Mouse (Mus musculus): ENCODE data around the gene Upp2. TPM values are rescaled to one million over a fixed set of nuclear protein-coding genes. Genes with fewer than 3 reads are reported as not detected.

Upp2 gene
- total RNA-seq, 2 experiments from 2014 or later = 1.6 to 2.8 TPM

DNA sequence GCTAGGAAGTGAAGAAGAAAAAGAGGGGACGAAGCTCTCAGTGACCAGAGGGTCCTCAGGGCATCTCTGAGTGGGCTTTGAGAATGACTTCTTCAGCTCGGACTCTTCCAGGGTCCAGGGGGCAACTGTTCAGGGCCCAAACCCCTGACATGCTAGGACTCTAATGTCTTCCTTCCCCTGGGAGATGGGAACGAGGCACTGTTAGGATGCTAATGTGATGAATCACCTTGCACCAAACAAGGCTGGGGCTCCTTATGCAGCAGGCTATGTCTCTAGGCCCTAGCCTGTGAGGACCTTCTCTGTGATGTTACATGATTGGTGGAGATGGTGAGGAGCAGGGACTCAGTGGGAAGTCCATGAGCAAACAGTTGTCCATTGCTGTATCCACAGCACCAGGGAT is 114.3 kb downstream of the Upp2 start:
- DNase-seq = no peak

DNA sequence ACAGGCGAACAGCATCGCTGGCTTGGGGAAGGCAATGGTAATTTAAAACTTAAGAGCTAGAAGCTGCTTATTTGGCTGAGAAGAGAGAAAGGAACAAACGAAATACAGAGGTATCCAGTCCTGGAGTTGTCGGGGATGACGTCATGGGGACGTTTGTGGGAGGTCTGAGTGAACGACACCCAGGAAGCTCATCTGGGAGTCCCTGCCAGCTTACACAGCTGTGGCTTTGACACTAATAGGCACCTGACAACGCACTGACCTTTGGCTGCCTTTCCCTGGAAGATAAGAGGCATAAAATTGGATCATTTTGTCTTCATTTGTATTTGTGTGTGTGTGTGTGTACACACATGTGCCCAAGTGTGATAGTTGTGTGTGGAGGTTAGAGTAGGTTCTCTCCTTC is 130.4 kb downstream of the Upp2 start:
- peak; percentile 38 for DNase-seq

DNA sequence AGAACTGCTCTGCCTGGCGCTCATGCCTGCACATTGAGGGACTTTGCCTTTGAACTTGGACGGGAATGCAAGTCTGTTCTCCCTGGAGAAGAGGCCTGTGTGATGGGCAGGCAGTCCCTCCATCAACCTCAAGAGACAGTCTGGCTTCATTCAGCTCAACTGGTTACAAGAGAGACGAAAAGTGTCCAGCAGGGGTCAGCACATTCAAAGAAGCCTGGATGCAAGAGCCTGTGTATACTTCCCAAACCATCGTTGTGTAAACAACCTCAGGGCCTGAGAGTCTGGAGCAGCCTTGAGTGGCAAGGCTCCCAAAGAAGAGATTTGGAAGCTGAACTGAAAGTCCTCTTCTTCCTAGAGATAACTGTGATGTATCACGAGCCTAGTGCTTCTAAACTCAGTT is 132.8 kb downstream of the Upp2 start:
- peak; percentile 89 for DNase-seq

DNA sequence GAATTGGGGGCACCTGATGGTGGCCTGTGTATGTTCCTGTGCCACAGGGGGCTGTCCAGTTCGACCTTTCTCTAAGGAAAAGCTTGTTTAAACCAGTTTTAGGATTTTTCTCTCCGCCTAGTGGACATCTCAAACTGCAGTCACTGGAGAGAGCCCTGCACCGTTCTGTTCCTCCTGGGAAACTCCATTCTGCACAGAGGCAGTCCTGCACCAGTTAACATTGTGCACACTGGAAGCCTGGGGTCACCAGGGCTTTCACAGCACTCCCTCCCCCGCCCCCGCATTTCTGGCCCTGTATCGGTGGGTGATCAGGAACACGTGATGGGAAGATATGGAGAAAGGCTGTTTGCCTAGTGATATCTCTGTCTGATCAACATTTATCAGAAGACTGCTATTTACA is 133.3 kb downstream of the Upp2 start:
- no peak for DNase-seq

DNA sequence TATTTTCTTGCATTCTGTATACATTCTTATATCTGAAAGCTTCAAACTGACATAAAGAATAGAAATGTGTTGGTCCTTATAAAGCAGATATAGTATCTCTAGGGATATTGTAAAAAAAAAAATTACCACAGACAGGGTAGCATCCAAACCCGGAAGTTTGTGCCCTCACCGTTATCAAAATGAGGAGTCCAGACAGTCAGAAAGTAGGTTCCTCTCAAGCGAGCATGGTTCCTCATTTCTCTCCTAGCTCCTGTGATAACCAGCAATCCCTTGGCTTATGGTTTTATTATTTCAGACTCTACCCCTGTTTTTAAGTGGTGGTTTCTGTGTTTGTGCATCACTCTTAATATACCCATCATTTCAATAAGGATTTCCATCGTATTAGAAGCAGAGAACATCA is 134.5 kb downstream of the Upp2 start:
- DNase-seq = no peak

DNA sequence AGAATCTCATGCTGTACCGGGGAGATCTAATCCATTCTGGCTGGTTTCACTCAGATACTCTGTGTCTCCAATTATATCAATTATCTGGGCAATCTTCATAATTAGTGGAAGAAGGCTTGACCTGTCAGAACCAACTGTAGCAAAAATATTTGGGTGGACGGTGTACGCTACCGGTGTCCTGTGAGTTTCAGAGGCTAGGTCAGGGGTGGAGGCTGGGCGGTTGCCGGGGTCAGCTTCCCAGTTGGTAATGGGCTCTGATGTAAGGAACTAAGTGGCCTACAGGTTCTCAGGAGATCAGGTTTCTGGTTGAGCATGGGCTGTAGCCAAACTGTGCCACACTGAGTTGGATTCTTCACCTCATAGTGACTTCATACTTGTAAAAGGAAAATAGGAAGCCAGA is 136.1 kb downstream of the Upp2 start:
- DNase-seq = no peak

DNA sequence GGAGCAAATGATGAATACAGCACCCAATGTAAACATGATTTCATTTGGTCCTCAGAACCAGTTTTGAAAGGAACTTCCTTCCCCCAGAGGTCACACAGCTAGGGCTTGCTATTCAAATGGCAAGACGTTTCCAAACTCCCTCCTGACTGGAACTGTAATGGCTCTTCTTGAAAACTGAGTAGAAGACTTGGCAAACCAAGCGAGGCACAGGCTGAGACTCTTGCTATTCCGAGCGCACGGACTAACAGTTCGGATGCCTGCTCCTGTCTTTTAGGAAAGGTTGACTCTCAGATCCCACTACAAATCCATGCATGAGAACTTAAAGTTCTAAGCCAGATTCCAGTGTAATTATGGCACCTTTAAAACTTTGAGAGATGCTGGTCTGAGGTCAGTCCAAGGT is 136.5 kb downstream of the Upp2 start:
- DNase-seq = no peak

DNA sequence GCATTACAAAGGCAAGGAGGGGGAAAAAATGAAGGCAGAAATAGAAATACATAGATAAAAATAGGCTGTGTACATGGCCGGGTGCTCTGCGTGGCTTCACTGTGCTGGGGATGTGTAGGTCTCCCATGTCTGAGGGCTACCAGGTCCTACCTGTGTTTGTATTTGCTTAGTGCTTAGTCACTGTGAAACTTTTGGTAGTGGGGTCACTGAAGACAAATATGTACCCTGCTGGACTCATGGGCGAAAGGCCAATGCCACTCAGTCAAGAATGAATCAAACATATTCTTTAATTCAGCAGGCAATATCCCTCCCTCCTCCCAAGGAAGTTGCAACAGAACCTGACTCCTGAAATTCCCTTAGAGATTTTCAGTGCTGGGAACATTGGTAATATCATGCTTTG is 137.5 kb downstream of the Upp2 start:
- no peak for DNase-seq

DNA sequence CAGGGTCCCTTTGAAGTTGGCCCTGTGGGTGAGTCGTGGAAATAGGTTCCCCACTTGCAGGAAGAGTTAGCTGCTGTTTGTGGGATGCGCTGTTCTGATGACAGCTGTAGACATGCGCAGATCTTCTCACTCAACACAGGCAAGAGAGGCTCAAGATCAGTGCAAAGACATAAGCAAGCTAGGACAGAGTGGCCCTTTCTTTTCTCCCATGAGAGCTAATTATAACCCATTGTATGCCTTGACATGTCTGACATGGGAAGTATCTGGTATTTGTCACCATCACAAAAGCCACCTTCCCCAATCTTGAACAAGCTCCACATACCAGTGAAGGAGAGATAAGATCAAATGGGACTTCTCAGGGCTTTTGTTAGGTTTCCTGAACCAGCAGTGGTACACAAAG is 140.6 kb downstream of the Upp2 start:
- no peak for DNase-seq

DNA sequence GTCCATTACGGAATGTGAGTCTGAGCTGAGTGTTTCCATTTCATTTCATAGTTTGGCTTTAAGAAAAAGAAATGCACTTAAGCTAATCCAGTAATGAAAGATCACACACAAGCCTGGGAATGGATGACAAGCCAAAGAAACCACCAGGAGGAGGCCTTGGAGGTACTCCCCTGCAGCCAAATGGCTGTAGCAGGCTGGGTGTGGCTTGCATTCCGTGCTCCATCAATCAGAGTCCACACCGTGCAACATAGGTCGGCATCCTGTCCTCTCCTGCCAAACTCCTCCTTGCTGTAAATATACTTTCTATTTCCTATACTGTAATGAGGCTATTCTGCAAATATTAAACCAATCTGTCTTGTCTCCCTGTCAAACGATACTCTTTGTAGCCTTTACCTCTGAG is 143.1 kb downstream of the Upp2 start:
- DNase-seq = no peak

DNA sequence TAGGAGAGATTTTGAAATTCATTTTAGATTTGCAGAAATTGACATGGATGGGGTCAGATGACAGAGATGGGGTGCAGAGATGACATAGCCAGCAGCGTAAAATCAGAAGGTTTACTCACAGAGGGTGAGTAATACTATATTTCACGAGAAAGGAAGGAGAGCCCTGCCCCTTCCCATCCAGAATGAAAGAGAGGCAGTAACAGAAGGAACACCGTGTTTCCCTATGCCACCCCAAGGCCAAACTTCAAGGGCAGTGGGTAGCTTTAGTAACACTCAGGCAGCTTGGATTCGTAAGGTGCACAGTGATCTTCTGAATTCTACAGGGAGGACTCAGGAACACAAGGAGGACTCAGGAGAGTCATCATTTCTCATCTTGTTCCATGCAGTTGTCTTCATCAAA is 144.0 kb downstream of the Upp2 start:
- no peak for DNase-seq

DNA sequence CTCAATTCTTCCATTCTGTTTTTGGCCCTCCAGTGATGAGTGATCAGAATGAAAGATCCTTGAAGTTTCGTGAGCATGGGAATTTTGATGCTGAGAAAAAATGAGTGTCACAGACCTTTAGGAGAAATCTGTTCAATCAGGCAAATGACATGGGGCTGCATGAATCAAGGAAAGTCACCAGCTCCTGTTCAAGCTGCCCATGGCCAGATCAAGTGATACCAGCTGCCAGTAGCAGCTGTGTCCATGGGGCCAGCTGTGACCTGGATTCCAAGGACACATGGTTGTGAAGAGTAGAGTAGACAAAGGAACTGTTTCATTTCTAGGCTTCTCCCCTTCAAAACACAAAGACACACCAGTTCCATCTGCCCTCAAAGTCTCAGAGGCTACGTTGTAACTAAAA is 144.4 kb downstream of the Upp2 start:
- DNase-seq = no peak

DNA sequence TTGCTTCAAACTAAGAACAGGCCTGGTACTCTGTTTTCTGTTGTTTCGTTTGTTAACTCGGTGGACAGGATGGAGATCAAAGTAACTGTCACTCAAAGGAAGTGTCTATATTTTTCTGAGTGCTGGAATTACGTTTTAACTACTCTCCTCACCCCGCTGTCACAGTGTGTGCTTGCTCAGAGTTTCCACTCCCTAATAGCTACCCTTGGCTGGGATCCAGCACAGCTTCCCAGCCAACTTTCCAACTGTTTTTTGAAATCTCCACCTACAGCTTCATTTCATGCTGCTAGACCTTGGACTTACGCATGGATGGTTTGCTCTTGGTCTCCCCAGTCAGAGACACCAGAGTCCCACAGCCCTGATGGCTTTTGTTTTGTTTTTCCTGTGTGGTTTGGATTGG is 144.8 kb downstream of the Upp2 start:
- peak; percentile 88 for DNase-seq

DNA sequence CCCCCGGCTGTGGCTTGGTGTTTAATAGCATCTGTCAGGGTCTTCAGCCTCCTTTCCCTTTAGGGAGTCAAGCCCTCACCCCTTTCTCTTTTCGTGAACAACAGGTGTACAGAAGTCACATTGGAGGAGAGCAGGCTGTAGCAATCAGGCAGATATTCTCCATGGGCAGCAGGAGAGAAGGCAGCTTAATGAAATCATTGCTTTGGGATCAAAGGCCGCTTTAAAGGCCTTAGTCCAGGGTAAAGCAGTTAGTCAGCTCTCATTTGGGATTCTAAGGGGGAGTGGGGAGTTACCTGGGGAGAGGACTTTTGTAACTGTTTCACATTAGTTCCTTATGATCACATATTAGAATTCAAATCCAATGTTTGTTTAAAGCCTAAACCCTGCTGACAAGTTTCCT is 150.8 kb downstream of the Upp2 start:
- DNase-seq = no peak

DNA sequence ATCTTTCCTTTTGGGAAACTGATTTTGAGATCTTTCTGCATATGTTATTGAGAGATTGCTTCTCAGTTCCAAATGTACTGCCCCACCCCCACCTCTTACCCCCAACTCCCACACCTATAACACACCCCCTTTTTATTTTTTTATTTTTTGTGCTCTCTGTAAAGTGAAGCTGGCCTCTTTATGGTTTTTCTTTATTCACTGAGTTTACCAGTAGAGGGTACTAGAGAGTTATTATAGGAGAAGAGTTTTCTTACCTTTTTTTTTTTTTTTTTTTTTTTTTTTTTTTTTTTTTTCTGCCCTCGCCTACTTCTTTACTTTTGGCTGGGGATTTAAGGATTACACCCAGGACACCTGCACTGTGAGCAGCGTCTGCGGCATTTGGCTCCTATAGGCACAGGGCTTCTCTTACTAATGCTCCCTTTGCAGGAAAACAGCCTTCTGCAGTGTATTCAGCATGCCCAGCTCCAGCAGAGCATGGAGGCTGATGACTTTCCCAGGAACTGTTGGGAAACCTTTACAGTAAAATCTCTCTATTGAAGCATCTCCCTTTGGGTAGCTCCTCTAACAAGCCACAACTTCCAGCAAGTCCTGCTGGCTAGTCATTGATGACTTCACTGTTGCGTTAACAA is 170.2 kb downstream of the Upp2 start:
- no peak for DNase-seq

DNA sequence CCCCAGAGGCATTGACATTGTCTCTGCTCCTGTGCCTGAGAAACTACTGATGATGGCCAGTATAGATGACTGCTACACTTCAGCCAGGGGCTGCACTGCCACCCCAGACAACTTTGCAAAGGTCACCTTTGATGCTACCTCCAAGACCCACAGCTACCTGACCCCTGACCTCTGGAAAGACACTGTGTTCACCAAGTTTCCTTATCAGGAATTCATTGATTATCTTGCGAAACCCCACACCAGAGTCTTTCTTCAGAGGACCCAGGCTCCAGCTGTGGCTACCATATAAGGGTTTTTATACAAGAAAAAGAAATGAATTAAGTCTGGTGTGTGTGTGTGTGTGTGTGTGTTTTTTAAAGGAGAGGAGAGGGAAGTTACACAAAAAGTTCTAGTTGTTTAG is 174.1 kb downstream of the Upp2 start:
- no peak for DNase-seq

DNA sequence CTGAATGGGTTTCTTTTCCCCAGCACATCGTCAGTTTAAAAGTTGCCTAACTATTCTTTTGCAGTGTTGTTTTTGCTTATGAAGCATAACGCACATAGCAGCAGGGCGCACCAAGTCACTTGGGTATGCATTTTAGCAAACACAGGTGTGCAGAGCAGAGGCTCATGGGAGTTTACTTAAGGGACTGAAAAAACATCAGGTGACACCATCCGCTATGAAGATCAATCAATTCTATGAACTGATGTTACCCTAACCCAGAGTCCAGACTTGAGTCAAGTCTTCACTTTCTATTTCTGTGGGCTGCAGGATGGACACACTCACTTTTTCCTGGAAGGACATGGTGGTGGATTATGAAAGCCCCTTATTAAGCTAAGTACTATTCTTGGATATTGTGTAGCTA is 174.9 kb downstream of the Upp2 start:
- DNase-seq = no peak

DNA sequence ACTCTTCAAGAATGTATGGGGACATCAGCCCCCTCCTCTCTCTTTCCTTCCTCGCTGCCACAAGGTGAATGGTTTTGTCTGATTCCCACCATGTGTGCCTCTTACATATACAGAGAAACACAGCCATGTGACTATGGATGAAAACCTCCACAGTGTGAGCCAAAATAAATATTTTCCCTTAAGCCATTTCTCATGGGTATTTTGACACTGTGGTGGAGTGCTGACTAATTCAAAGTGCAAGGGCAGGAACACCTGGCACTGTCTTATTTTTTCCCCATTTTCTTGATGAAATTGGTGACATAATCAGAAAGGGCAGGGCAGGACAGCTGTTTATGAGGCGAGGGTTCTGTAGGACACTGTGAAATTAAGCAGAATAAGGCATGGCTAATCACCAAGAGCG is 176.3 kb downstream of the Upp2 start:
- DNase-seq = no peak

DNA sequence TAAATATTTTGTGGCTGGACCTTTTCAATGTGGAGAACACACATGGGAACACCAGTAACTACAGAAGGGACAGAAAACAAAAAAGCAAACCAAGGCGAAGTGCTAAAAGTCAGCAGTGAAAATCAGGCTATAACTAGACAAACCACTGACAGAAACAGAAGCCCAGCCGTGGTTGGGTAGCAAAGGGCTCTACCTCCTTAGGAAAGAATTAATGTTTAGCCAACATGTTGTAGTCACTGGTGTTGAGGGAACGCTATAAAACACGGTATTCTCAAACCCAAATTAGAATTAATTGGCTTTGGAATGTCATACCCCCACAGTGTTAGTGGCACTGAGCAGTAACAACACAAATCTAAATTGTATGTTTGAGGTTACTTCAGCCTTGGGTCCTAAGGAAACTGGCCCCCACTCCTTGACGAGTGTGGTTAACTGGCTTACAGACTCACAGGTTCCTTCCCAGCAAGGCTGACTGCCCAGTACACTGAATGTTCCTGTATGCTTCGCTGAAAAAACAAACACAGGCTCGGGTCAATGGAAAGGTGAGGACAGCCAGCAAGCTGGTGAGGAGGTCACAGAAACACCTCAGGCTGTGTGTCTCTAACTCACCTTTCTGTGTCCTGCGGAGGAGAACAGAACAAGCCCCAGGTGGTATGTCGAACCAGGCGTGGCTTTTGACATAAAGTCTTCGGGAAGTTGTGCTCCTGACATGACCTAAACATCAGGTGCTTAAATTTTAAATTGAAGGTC is 180.6 kb downstream of the Upp2 start:
- no peak for DNase-seq

DNA sequence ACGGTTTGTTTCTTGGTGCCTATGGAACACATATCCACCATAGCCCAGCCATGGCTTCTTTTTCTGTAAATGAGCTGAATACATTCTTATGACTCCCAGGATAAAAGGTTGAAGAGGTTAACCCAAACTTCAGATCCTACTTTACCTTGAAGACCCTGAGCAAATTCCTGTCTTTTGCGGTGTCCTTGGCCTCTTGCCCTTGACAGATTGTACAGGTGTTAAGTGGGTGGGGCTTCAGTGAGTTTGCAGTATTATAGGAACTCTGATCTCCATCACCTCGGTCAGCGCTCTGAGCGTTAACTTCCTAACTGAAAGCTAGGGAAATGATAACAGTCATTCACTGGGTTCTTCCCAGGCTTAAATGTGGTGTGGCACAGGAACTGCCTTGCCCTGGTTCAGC is 181.2 kb downstream of the Upp2 start:
- no peak for DNase-seq

DNA sequence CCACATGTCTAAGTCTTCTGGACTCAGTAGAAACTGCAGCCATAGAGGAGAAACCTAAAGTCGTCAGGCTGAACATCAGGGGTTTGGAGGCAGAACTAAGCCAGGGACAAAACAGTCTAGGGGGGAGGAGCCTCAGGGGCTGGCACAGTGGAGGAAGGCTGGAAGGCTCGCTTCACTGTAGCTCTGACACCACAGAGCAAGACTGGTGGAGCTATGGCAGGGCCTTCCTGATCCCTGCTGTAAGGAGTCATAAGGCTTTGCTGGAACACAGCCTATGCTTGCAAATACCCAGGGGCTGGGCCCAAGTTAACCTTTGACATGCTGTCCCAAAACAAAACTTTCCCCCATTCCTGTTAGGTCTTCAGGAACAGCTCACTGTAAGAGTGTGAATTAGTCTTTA is 185.8 kb downstream of the Upp2 start:
- DNase-seq = no peak

DNA sequence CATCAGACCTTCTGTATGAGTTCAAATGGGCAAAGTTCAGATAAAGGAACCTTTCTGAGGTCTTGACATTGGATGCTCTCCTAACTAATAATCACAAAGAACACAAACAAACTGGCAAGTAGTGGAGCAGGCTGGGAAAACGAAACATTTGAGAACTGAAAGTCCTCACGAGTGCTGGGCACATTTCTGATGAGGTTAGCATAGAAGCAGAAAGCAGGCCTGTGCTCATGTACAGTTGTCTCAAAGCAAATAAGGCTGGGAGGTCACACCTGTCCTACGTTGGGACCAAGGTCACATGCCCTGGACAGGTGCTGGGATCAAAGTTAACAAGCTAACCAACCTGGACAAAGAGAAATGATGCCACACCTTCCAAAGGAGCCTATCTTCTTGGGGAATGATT is 187.6 kb downstream of the Upp2 start:
- no peak for DNase-seq

DNA sequence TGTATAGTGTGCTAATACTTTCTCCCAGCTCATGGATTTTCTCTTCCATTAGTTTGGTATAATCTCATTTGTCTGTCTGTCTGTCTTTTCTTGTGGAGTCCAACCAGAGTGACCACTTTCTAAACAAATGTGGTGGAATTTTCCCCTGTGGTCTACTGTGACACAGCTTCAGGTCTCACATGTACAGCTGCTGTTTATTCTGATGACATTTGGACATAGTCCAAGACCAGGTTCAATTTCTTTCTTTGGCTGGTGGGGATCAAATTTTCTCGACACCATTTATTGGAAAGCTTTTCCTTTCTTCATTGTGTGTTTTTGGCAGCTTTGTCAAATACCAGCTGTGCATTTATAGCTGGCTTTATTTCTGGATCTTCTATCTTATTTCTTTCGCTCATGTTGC is 191.0 kb downstream of the Upp2 start:
- DNase-seq = no peak

DNA sequence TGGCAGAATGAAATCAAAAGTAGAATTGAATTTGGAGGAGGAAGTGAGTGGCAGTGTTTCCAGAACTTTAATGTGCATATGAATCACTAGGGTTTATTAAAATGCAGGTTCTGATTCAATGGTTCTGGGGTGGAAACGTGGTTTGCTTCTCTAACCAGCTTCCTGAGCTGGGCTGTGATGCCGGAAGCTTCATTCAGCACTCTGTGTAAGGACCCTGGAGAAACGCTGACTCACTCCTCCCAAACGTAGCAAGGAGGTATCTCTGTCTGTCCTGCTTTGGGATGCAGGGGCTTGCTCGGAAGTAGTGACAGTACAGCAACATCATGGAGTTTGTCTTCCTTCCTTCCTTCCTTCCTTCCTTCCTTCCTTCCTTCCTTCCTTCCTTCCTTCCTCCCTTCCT is 192.6 kb downstream of the Upp2 start:
- no peak for DNase-seq

DNA sequence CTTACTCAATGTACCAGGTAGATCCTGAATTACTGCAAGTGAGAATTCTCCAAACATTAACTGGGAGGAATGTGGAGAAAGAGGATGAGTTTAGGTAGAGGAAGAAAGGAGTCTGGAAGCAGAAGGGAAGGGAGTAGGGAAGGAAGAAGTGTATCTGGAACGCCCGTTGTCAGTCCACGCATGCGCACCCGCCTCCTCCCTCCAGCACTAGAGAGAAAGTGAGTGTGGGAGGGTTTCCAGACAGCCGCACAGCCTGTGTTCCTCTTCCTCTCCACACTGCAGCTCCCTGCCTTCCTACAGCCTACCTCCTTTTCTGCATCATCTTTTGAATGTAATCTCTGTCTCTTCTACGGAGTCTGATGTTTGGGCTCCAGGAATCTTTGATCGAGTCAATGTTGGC is 198.0 kb downstream of the Upp2 start:
- no peak for DNase-seq
